Mouse (Mus musculus) CH12.LX (cell line): ENCODE results near the gene Cd300e. TPM values are rescaled to one million over a fixed set of nuclear protein-coding genes. Genes with fewer than 3 reads are reported as not detected.

Experiments used
- DNase-seq: peaks from one replicate; pipeline ENCODE4 v3.0.0-alpha.2; 2013; ENCODE audit errors: extremely low read depth
- H3K27ac ChIP-seq: 2 replicates; pipeline ENCODE4 v1.5.1; 2012; ENCODE audit warnings: low read depth, mild to moderate bottlenecking, control low read depth, moderate library complexity; ENCODE audit not compliant: insufficient read depth
- H3K27me3 ChIP-seq: replicated peaks from 2 replicates; pipeline ENCODE3; 2012; ENCODE audit warnings: inconsistent platforms
- H3K36me3 ChIP-seq, 2 experiments: replicated peaks in 1 of 2; 2 replicates each; pipeline versions ENCODE3 to v1.6.1; 2012; ENCODE audit warnings: inconsistent platforms in 1 of 2, low read length in 1 of 2, mild to moderate bottlenecking in 1 of 2, mixed read lengths in 1 of 2, moderate library complexity in 1 of 2; ENCODE audit not compliant: control insufficient read depth in 1 of 2, insufficient read depth in 1 of 2
- H3K4me1 ChIP-seq, 2 experiments: 2 replicates each; pipeline ENCODE4 v1.6.1; 2012; ENCODE audit warnings: inconsistent platforms in 1 of 2, moderate library complexity in 1 of 2; ENCODE audit not compliant: insufficient read depth in 2 of 2, control insufficient read depth in 1 of 2
- H3K4me2 ChIP-seq: 2 replicates; pipeline ENCODE4 v1.6.1; 2012; ENCODE audit warnings: low read depth, mild to moderate bottlenecking, control low read depth; ENCODE audit not compliant: poor library complexity, insufficient read depth, severe bottlenecking
- H3K4me3 ChIP-seq, 3 experiments: fragments of 150-350 bp in 1 of 3; sonication (generic) in 1 of 3; replicated peaks in 1 of 3; 2 replicates each; pipeline versions ENCODE3 to v1.5.1; 2011 to 2012; ENCODE audit warnings: low read depth in 2 of 3, low read length in 2 of 3, mild to moderate bottlenecking in 2 of 3, moderate library complexity in 2 of 3, control low read depth in 1 of 3, improper control_type of control experiment in 1 of 3, inconsistent platforms in 1 of 3, mixed read lengths in 1 of 3; ENCODE audit not compliant: poor library complexity in 1 of 3
- H3K79me2 ChIP-seq: replicated peaks from 2 replicates; pipeline ENCODE4 v1.6.1; 2012; ENCODE audit warnings: mild to moderate bottlenecking, moderate library complexity; ENCODE audit not compliant: control insufficient read depth, poor library complexity, insufficient read depth, severe bottlenecking; ENCODE audit errors: extremely low read depth
- H3K9ac ChIP-seq: 2 replicates; pipeline ENCODE4 v1.6.1; 2012; ENCODE audit warnings: low read depth, mild to moderate bottlenecking, control low read depth, moderate library complexity; ENCODE audit not compliant: insufficient read depth
- H3K9me3 ChIP-seq: replicated peaks from 2 replicates; pipeline ENCODE3; 2012; ENCODE audit warnings: low read length, inconsistent platforms, mixed read lengths
- BHLHE40 ChIP-seq: IDR thresholded peaks from 2 replicates; pipeline ENCODE4 v1.6.1; 2011; ENCODE audit warnings: mild to moderate bottlenecking, low read depth, low read length, improper control_type of control experiment
- CHD1 ChIP-seq: IDR thresholded peaks from 2 replicates; pipeline ENCODE4 v1.6.1; 2012; ENCODE audit warnings: low read depth, low read length, improper control_type of control experiment, inconsistent platforms
- CHD2 ChIP-seq: IDR thresholded peaks from 2 replicates; pipeline ENCODE4 v1.6.1; 2011; ENCODE audit warnings: low read length, improper control_type of control experiment
- CTCF ChIP-seq, 2 experiments: IDR thresholded peaks in 1 of 2; conservative IDR thresholded peaks in 1 of 2; 2 replicates each; pipeline ENCODE4 v1.5.1; 2011 to 2012; ENCODE audit warnings: low read depth in 2 of 2, low read length in 2 of 2, improper control_type of control experiment in 1 of 2, inconsistent platforms in 1 of 2, mild to moderate bottlenecking in 1 of 2, moderate library complexity in 1 of 2
- E2F4 ChIP-seq: IDR thresholded peaks from 2 replicates; pipeline ENCODE4 v1.6.1; 2011; ENCODE audit warnings: low read depth, low read length, improper control_type of control experiment; ENCODE audit not compliant: insufficient replicate concordance
- ELF1 ChIP-seq: IDR thresholded peaks from 2 replicates; pipeline ENCODE4 v1.6.1; 2014; ENCODE audit warnings: low read depth, mild to moderate bottlenecking, inconsistent platforms, low read length, improper control_type of control experiment
- EP300 ChIP-seq: IDR thresholded peaks from 2 replicates; pipeline ENCODE4 v1.6.1; 2011; ENCODE audit warnings: low read length, improper control_type of control experiment
- ETS1 ChIP-seq: conservative IDR thresholded peaks from 2 replicates; pipeline ENCODE4 v1.6.1; 2012; ENCODE audit warnings: low read depth, mild to moderate bottlenecking, inconsistent platforms, low read length, improper control_type of control experiment, moderate library complexity
- GABPA ChIP-seq: IDR thresholded peaks from 2 replicates; pipeline ENCODE4 v1.6.1; 2012; ENCODE audit warnings: low read depth, low read length, improper control_type of control experiment, inconsistent platforms; ENCODE audit not compliant: insufficient replicate concordance
- HCFC1 ChIP-seq: IDR thresholded peaks from 2 replicates; pipeline ENCODE4 v1.6.1; 2012; ENCODE audit warnings: low read depth, mild to moderate bottlenecking, inconsistent platforms, low read length, improper control_type of control experiment
- IRF4 ChIP-seq: IDR thresholded peaks from 2 replicates; pipeline ENCODE4 v1.6.1; 2014; ENCODE audit warnings: low read depth, mild to moderate bottlenecking, inconsistent platforms, low read length, improper control_type of control experiment
- JUN ChIP-seq: IDR thresholded peaks from 2 replicates; pipeline ENCODE4 v1.6.1; 2011; ENCODE audit warnings: low read depth, mild to moderate bottlenecking, low read length, improper control_type of control experiment, moderate library complexity; ENCODE audit not compliant: insufficient read depth
- JUND ChIP-seq: conservative IDR thresholded peaks from 2 replicates; pipeline ENCODE4 v1.6.1; 2011; ENCODE audit warnings: low read depth, low read length, improper control_type of control experiment
- KAT2A ChIP-seq: IDR thresholded peaks from 2 replicates; pipeline ENCODE4 v1.6.1; 2012; ENCODE audit warnings: low read length, improper control_type of control experiment, inconsistent platforms; ENCODE audit not compliant: insufficient replicate concordance
- MAFK ChIP-seq: IDR thresholded peaks from 2 replicates; pipeline ENCODE4 v1.6.1; 2011; ENCODE audit warnings: low read length, improper control_type of control experiment; ENCODE audit not compliant: insufficient replicate concordance
- MAX ChIP-seq: IDR thresholded peaks from 2 replicates; pipeline ENCODE4 v1.6.1; 2011; ENCODE audit warnings: low read length, improper control_type of control experiment
- MAZ ChIP-seq: IDR thresholded peaks from 2 replicates; pipeline ENCODE4 v1.6.1; 2012; ENCODE audit warnings: low read depth, mild to moderate bottlenecking, inconsistent platforms, low read length, improper control_type of control experiment, moderate library complexity
- MEF2A ChIP-seq: IDR thresholded peaks from 2 replicates; pipeline ENCODE4 v1.6.1; 2014; ENCODE audit warnings: low read depth, mild to moderate bottlenecking, inconsistent platforms, low read length, improper control_type of control experiment, borderline replicate concordance
- MXI1 ChIP-seq: IDR thresholded peaks from 2 replicates; pipeline ENCODE4 v1.6.1; 2011; ENCODE audit warnings: mild to moderate bottlenecking, low read depth, low read length, improper control_type of control experiment
- MYC ChIP-seq: IDR thresholded peaks from 2 replicates; pipeline ENCODE4 v1.6.1; 2011; ENCODE audit warnings: low read depth, mild to moderate bottlenecking, improper control_type of control experiment, low read length
- NELFE ChIP-seq: IDR thresholded peaks from 2 replicates; pipeline ENCODE4 v1.6.1; 2011; ENCODE audit warnings: low read depth, low read length, improper control_type of control experiment
- NRF1 ChIP-seq: IDR thresholded peaks from 2 replicates; pipeline ENCODE4 v1.6.1; 2014; ENCODE audit warnings: low read depth, mild to moderate bottlenecking, inconsistent platforms, low read length, improper control_type of control experiment, moderate library complexity
- PAX5 ChIP-seq: IDR thresholded peaks from 2 replicates; pipeline ENCODE4 v1.6.1; 2012; ENCODE audit warnings: low read length, inconsistent platforms, mixed read lengths
- POLR2A ChIP-seq: IDR thresholded peaks from 2 replicates; pipeline ENCODE4 v1.6.1; 2011; ENCODE audit warnings: low read depth, mild to moderate bottlenecking, improper control_type of control experiment, low read length
- POLR2AphosphoS2 ChIP-seq: IDR thresholded peaks from 2 replicates; pipeline ENCODE4 v1.6.1; 2011; ENCODE audit warnings: low read depth, low read length, improper control_type of control experiment
- RAD21 ChIP-seq: IDR thresholded peaks from 2 replicates; pipeline ENCODE4 v1.6.1; 2011; ENCODE audit warnings: low read depth, mild to moderate bottlenecking, low read length, improper control_type of control experiment, moderate library complexity
- RCOR1 ChIP-seq: conservative IDR thresholded peaks from 2 replicates; pipeline ENCODE4 v1.6.1; 2012; ENCODE audit warnings: low read depth, mild to moderate bottlenecking, inconsistent platforms, low read length, improper control_type of control experiment
- SIN3A ChIP-seq: IDR thresholded peaks from 2 replicates; pipeline ENCODE4 v1.6.1; 2012; ENCODE audit warnings: low read length, improper control_type of control experiment, inconsistent platforms
- SMC3 ChIP-seq: IDR thresholded peaks from 2 replicates; pipeline ENCODE4 v1.6.1; 2011; ENCODE audit warnings: low read depth, low read length, improper control_type of control experiment
- TBP ChIP-seq: conservative IDR thresholded peaks from 2 replicates; pipeline ENCODE4 v1.6.1; 2011; ENCODE audit warnings: low read depth, low read length, improper control_type of control experiment
- TCF12 ChIP-seq: IDR thresholded peaks from 2 replicates; pipeline ENCODE4 v1.6.1; 2014; ENCODE audit warnings: low read depth, mild to moderate bottlenecking, inconsistent platforms, low read length, improper control_type of control experiment
- USF1 ChIP-seq: IDR thresholded peaks from 2 replicates; pipeline ENCODE4 v1.6.1; 2014; ENCODE audit warnings: low read depth, mild to moderate bottlenecking, inconsistent platforms, low read length, improper control_type of control experiment
- USF2 ChIP-seq: conservative IDR thresholded peaks from 2 replicates; pipeline ENCODE4 v1.6.1; 2011; ENCODE audit warnings: low read depth, low read length, improper control_type of control experiment
- ZC3H11A ChIP-seq: IDR thresholded peaks from 2 replicates; pipeline ENCODE4 v1.6.1; 2012; ENCODE audit warnings: low read depth, mild to moderate bottlenecking, inconsistent platforms, low read length, improper control_type of control experiment
- ZKSCAN1 ChIP-seq: IDR thresholded peaks from 2 replicates; pipeline ENCODE4 v1.6.1; 2012; ENCODE audit warnings: low read depth, inconsistent platforms, low read length, improper control_type of control experiment, borderline replicate concordance
- ZMIZ1 ChIP-seq: IDR thresholded peaks from 2 replicates; pipeline ENCODE4 v1.6.1; 2012; ENCODE audit warnings: low read depth, mild to moderate bottlenecking, inconsistent platforms, low read length, improper control_type of control experiment
- ZNF384 ChIP-seq: IDR thresholded peaks from 2 replicates; pipeline ENCODE4 v1.6.1; 2012; ENCODE audit warnings: low read depth, low read length, improper control_type of control experiment, inconsistent platforms
- dilution Hi-C: fragments of 300-500 bp; cut with MboI; formaldehyde crosslinking; loops from 2 replicates; pipeline ENCODE4 v1.14.3; 2020; ENCODE audit warnings: low sequenced_read_pairs; ENCODE audit not compliant: extremely low pct_unique_long_range_greater_than_20kb, extremely low pct_ligation_motif_present
- in situ Hi-C: fragments of 300-500 bp; cut with MboI; formaldehyde crosslinking; loops from 3 replicates; pipeline ENCODE4 v1.14.3; 2019; ENCODE audit warnings: low sequenced_read_pairs, low pct_ligation_motif_present, low pct_unique_long_range_greater_than_20kb, mixed read lengths
- polyA plus RNA-seq: library from polyadenylated mRNA; unstranded; fragments of >175 nt; gene quantifications from 2 replicates; pipeline ENCODE4 v1.2.1, GENCODE M21; 2012; ENCODE audit warnings: low read depth; ENCODE audit not compliant: insufficient read length
- total RNA-seq, 2 experiments: library from RNA; depleted of rRNA; stranded (reverse); fragments of 300-350 nt in 1 of 2; fragments of >200 nt in 1 of 2; gene quantifications; 2 replicates each; pipeline ENCODE4 v1.2.3; 2012 to 2014

The Cd300e gene
- total and polyA plus RNA-seq, 3 experiments, result not detected

DNA sequence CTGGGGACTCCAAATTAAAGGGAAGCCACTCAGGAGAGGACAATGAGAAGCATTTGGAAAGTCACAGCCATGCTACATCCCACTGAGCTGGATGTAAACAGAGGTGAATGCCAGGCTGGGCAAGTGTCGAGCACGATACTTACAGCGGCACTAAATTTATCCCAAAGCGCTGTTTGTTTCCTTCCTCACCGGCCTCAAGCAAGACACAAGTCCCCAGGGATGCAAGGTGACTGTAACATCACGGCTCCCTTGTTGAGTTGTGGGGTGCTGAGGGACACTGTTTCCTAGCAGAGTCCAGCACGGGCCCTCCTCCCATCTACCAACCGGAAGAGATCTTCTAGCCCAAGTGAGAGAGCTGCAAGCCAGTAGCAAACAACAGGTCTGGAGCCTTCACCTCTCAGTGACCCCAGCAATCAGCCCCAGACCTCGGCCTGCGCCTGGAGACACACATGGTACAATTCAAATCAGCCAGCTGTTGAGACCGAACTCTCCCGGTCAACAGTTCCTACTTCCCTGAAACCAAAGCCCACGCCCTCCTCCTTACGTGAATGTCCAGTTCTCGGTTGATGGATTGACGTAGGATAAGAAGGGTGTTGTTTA lies 37.4 kb upstream of the Cd300e start:
- in situ Hi-C loops, result loop anchor here (5.0 kb wide), 1 partner anchor 43 kb away; no protein-coding TSS in a partner anchor

DNA sequence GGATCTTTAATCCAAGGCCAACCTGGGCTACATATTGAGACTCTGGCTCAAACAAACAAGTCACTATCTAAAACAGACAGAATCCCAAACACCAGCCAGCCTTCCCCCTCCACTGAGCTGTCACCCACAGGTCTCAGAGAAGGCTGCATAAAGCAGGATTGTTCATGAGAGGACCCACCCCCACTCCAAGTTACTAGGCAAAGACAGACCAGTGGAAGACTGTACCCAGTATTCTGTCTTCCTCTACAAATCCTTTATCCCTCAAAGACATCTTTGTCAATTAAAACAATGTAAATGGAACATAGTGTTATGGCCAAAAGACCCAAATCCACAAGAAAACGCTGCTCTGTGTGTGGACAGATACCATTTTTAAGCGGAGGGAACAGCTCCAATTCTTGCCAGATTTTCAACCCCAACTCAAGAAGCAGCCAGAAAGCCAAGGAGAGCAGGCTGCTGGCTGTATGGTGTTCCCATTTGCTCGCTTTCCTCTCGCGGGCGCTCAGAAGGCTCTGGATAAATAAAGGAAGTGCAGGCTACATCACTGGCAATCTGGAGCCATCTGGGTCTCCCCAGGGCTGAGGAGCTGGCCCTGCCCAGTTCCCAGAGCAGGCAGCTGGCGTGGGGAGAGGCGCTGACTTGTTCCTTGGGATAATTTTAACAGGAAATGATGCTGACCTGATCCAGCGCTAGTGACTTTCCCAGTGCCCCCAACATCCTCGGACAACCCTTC lies 36.4 kb upstream of the Cd300e start:
- Histone ChIP-seq H3K79me2 (no peaks in the 10 kb centered on the region), H3K4me1 (peaks cover 39 to 77% of the 10 kb centered on the region in 2 experiments), H3K4me2 (no peak overlapping the region), H3K36me3 (no peaks in the 10 kb centered on the region), H3K9ac (no peak overlapping the region), H3K9me3 (peaks cover 6% of the 10 kb centered on the region), H3K27me3 (no peaks in the 10 kb centered on the region), H3K4me3 (no peak overlapping the region), H3K27ac (no peak overlapping the region)
- in situ Hi-C loops (loop anchor here (5.0 kb wide), 1 partner anchor 44 kb away; no protein-coding TSS in a partner anchor), dilution Hi-C loops (no loop called here)
- TF ChIP-seq JUND (no peak), SIN3A (no peak), SMC3 (no peak), ZKSCAN1 (no peak), MAFK (no peak), USF2 (no peak), MXI1 (no peak), ZNF384 (no peak), E2F4 (no peak)
- DNase-seq, result no peak

More for the DNA sequence above, 37.4 kb upstream of the Cd300e start:
- H3K4me3 ChIP-seq, result peak overlapping the region in 2 of 3 experiments; percentile 1 to 10
- peak overlapping the region; percentile 24 for H3K9ac ChIP-seq
- peak; percentile 71 for DNase-seq
- peaks cover 3% of the 10 kb centered on the region for H3K9me3 ChIP-seq
- H3K79me2 ChIP-seq, result no peaks in the 10 kb centered on the region
- no peaks in the 10 kb centered on the region for H3K36me3 ChIP-seq
- no peaks in the 10 kb centered on the region for H3K27me3 ChIP-seq
- TF ChIP-seq SMC3 (no peak), MAX (peak; percentile 10; the same call in 1 of the 2 replicates), ETS1 (peak; percentile 73), ZC3H11A (no peak), MEF2A (peak; percentile 58; the same call in 1 of the 2 replicates), PAX5 (no peak), JUN (no peak), MAFK (no peak), ZNF384 (no peak), POLR2A (peak; percentile 39; the same call in 1 of the 2 replicates), EP300 (peak; percentile 50; the same call in 1 of the 2 replicates), SIN3A (peak; percentile 19; the same call in 1 of the 2 replicates), MYC (peak; percentile 57; the same call in 1 of the 2 replicates), E2F4 (no peak), NELFE (no peak), NRF1 (peak; percentile 25; the same call in 1 of the 2 replicates), CTCF (conservative IDR thresholded peaks at IDR 0.05 in 1 of 2, IDR thresholded peaks at IDR 0.05 in 1 of 2; ENCODE audit: low read depth in 2 of 2, low read length in 2 of 2) (no peak), USF2 (no peak), USF1 (no peak), HCFC1 (no peak), CHD2 (no peak), GABPA (no peak), KAT2A (no peak), CHD1 (no peak), TCF12 (peak; percentile 40; the same call in 1 of the 2 replicates), MXI1 (peak; percentile 55; the same call in 1 of the 2 replicates), RAD21 (no peak), BHLHE40 (peak; percentile 30; the same call in 1 of the 2 replicates), ZKSCAN1 (no peak), RCOR1 (no peak), POLR2AphosphoS2 (no peak), ELF1 (peak; percentile 67; the same call in 1 of the 2 replicates), JUND (no peak), IRF4 (peak; percentile 70), TBP (no peak), ZMIZ1 (no peak), MAZ (0 out of 2 replicates have a peak, but pooled peaks have one; percentile 26)
- TF ChIP-seq, all 38 proteins: peak for 14
- dilution Hi-C loops, result no loop called here
- peak overlapping the region; percentile 77 for H3K27ac ChIP-seq
- peaks cover 46 to 85% of the 10 kb centered on the region in 2 experiments for H3K4me1 ChIP-seq
- peak overlapping the region; percentile 42 for H3K4me2 ChIP-seq
